Mouse (Mus musculus) MEL (cell line): ENCODE measurements around the gene Tollip. TPM values are rescaled to one million over a fixed set of nuclear protein-coding genes. Genes with fewer than 3 reads are reported as not detected.

Source experiments
- DNase-seq: peaks from one replicate; pipeline ENCODE4 v3.0.0; 2011; ENCODE audit warnings: low read depth, low spot score
- H3K27ac ChIP-seq: 2 replicates; pipeline ENCODE4 v1.5.1; 2012; ENCODE audit warnings: low read depth, mild to moderate bottlenecking, control low read depth, low read length, moderate library complexity; ENCODE audit not compliant: control insufficient read depth
- H3K27me3 ChIP-seq, 2 experiments: fragments of 150-350 bp in 1 of 2; sonication (generic) in 1 of 2; 2 replicates each; pipeline ENCODE4 v1.6.1; 2012; ENCODE audit warnings: low read length in 2 of 2, mild to moderate bottlenecking in 2 of 2, improper control_type of control experiment in 1 of 2, moderate library complexity in 1 of 2; ENCODE audit not compliant: insufficient read depth in 2 of 2, control insufficient read depth in 1 of 2
- H3K36me3 ChIP-seq, 2 experiments: 2 replicates each; pipeline ENCODE4 v1.6.1; 2012 to 2014; ENCODE audit warnings: low read length in 2 of 2, improper control_type of control experiment in 1 of 2, inconsistent platforms in 1 of 2, mild to moderate bottlenecking in 1 of 2; ENCODE audit not compliant: insufficient read depth in 2 of 2, control insufficient read depth in 1 of 2
- H3K4me1 ChIP-seq, 2 experiments: fragments of 150-350 bp in 1 of 2; sonication (generic) in 1 of 2; 2 replicates each; pipeline ENCODE4 v1.6.1; 2012; ENCODE audit warnings: low read length in 2 of 2, improper control_type of control experiment in 1 of 2, mild to moderate bottlenecking in 1 of 2; ENCODE audit not compliant: insufficient read depth in 2 of 2, control insufficient read depth in 1 of 2
- H3K4me3 ChIP-seq, 2 experiments: fragments of 150-350 bp in 1 of 2; sonication (generic) in 1 of 2; 2 replicates each; pipeline ENCODE4 v1.5.1; 2012; ENCODE audit warnings: low read depth in 2 of 2, low read length in 2 of 2, mild to moderate bottlenecking in 2 of 2, moderate library complexity in 2 of 2, control low read depth in 1 of 2, improper control_type of control experiment in 1 of 2; ENCODE audit not compliant: control insufficient read depth in 1 of 2, insufficient read depth in 1 of 2
- H3K79me2 ChIP-seq: 2 replicates; pipeline ENCODE4 v1.6.1; 2012; ENCODE audit warnings: mild to moderate bottlenecking, low read length, moderate library complexity; ENCODE audit not compliant: control insufficient read depth, poor library complexity, insufficient read depth
- H3K9ac ChIP-seq: 2 replicates; pipeline ENCODE4 v1.6.1; 2012; ENCODE audit warnings: low read depth, mild to moderate bottlenecking, control low read depth, low read length, moderate library complexity; ENCODE audit not compliant: control insufficient read depth, poor library complexity, severe bottlenecking
- H3K9me3 ChIP-seq: fragments of 150-350 bp; sonication (generic); replicated peaks from 2 replicates; pipeline ENCODE4 v1.6.1; 2012; ENCODE audit warnings: mild to moderate bottlenecking, low read length, improper control_type of control experiment, moderate library complexity; ENCODE audit not compliant: insufficient read depth
- ELF1 ChIP-seq: IDR thresholded peaks from 2 replicates; pipeline ENCODE4 v1.6.1; 2014; ENCODE audit warnings: low read depth, mild to moderate bottlenecking, inconsistent platforms, low read length, improper control_type of control experiment, moderate library complexity
- ETS1 ChIP-seq: IDR thresholded peaks from 2 replicates; pipeline ENCODE4 v1.6.1; 2012; ENCODE audit warnings: low read depth, mild to moderate bottlenecking, inconsistent platforms, low read length, improper control_type of control experiment, moderate library complexity
- GABPA ChIP-seq: IDR thresholded peaks from 2 replicates; pipeline ENCODE4 v1.6.1; 2012; ENCODE audit warnings: low read depth, mild to moderate bottlenecking, inconsistent platforms, low read length, improper control_type of control experiment, moderate library complexity
- HCFC1 ChIP-seq: IDR thresholded peaks from 2 replicates; pipeline ENCODE4 v1.6.1; 2012; ENCODE audit warnings: low read depth, mild to moderate bottlenecking, inconsistent platforms, low read length, improper control_type of control experiment, moderate library complexity
- MAFK ChIP-seq: IDR thresholded peaks from 2 replicates; pipeline ENCODE4 v1.6.1; 2011; ENCODE audit warnings: low read depth, mild to moderate bottlenecking, low read length, improper control_type of control experiment, borderline replicate concordance
- MAZ ChIP-seq: IDR thresholded peaks from 2 replicates; pipeline ENCODE4 v1.6.1; 2012; ENCODE audit warnings: low read depth, mild to moderate bottlenecking, inconsistent platforms, low read length, improper control_type of control experiment
- MEF2A ChIP-seq: IDR thresholded peaks from 2 replicates; pipeline ENCODE4 v1.6.1; 2014; ENCODE audit warnings: low read depth, mild to moderate bottlenecking, inconsistent platforms, low read length, improper control_type of control experiment; ENCODE audit not compliant: poor library complexity, insufficient replicate concordance, severe bottlenecking; ENCODE audit errors: extremely low read depth
- MXI1 ChIP-seq: IDR thresholded peaks from 2 replicates; pipeline ENCODE4 v1.6.1; 2011; ENCODE audit warnings: mild to moderate bottlenecking, low read depth, low read length, improper control_type of control experiment
- MYB ChIP-seq: IDR thresholded peaks from 2 replicates; pipeline ENCODE4 v1.6.1; 2011; ENCODE audit warnings: mild to moderate bottlenecking, low read depth, low read length, improper control_type of control experiment
- MYC ChIP-seq: IDR thresholded peaks from 2 replicates; pipeline ENCODE4 v1.6.1; 2011; ENCODE audit warnings: low read depth, mild to moderate bottlenecking, low read length, improper control_type of control experiment, moderate library complexity
- NELFE ChIP-seq: IDR thresholded peaks from 2 replicates; pipeline ENCODE4 v1.6.1; 2011; ENCODE audit warnings: low read depth, low read length, improper control_type of control experiment
- NRF1 ChIP-seq: IDR thresholded peaks from 2 replicates; pipeline ENCODE4 v1.6.1; 2014; ENCODE audit warnings: low read depth, mild to moderate bottlenecking, inconsistent platforms, low read length, improper control_type of control experiment, moderate library complexity; ENCODE audit not compliant: poor library complexity, insufficient read depth, severe bottlenecking
- POLR2A ChIP-seq, 2 experiments: IDR thresholded peaks; 2 replicates each; pipeline ENCODE4 v1.6.1; 2011 to 2012; ENCODE audit warnings: low read length in 2 of 2, mild to moderate bottlenecking in 2 of 2, control low read depth in 1 of 2, improper control_type of control experiment in 1 of 2, low read depth in 1 of 2, moderate library complexity in 1 of 2; ENCODE audit not compliant: control insufficient read depth in 1 of 2, insufficient read depth in 1 of 2, poor library complexity in 1 of 2
- RCOR1 ChIP-seq: IDR thresholded peaks from 2 replicates; pipeline ENCODE4 v1.6.1; 2012; ENCODE audit warnings: low read depth, mild to moderate bottlenecking, inconsistent platforms, low read length, improper control_type of control experiment
- SIN3A ChIP-seq: IDR thresholded peaks from 2 replicates; pipeline ENCODE4 v1.6.1; 2012; ENCODE audit warnings: low read length, improper control_type of control experiment, inconsistent platforms
- SMC3 ChIP-seq: IDR thresholded peaks from 2 replicates; pipeline ENCODE4 v1.6.1; 2011; ENCODE audit warnings: low read depth, low read length, improper control_type of control experiment
- TAL1 ChIP-seq: IDR thresholded peaks from 2 replicates; pipeline ENCODE4 v1.6.1; 2012; ENCODE audit warnings: mild to moderate bottlenecking, inconsistent platforms, low read length, moderate library complexity, mixed read lengths
- TBP ChIP-seq: IDR thresholded peaks from 2 replicates; pipeline ENCODE4 v1.8.0; 2011; ENCODE audit warnings: low read depth, low read length, improper control_type of control experiment
- UBTF ChIP-seq: IDR thresholded peaks from 2 replicates; pipeline ENCODE4 v1.6.1; 2012; ENCODE audit warnings: low read depth, mild to moderate bottlenecking, inconsistent platforms, low read length, improper control_type of control experiment, moderate library complexity, borderline replicate concordance; ENCODE audit not compliant: insufficient read depth
- USF1 ChIP-seq: IDR thresholded peaks from 2 replicates; pipeline ENCODE4 v1.6.1; 2014; ENCODE audit warnings: low read depth, mild to moderate bottlenecking, inconsistent platforms, low read length, improper control_type of control experiment, moderate library complexity
- USF2 ChIP-seq, 2 experiments: IDR thresholded peaks; 2 replicates each; pipeline ENCODE4 v1.6.1; 2011 to 2012; ENCODE audit warnings: improper control_type of control experiment in 2 of 2, low read length in 2 of 2, borderline replicate concordance in 1 of 2, inconsistent platforms in 1 of 2, low read depth in 1 of 2, mild to moderate bottlenecking in 1 of 2; ENCODE audit not compliant: insufficient read depth in 1 of 2
- ZC3H11A ChIP-seq: IDR thresholded peaks from 2 replicates; pipeline ENCODE4 v1.6.1; 2012; ENCODE audit warnings: low read depth, mild to moderate bottlenecking, inconsistent platforms, low read length, improper control_type of control experiment
- ZMIZ1 ChIP-seq: IDR thresholded peaks from 2 replicates; pipeline ENCODE4 v1.6.1; 2012; ENCODE audit warnings: low read depth, mild to moderate bottlenecking, inconsistent platforms, low read length, improper control_type of control experiment, moderate library complexity
- polyA plus RNA-seq, 2 experiments: library from polyadenylated mRNA; stranded (reverse) in 1 of 2; unstranded in 1 of 2; fragments of >175 nt in 1 of 2; fragments of >200 nt in 1 of 2; gene quantifications; 2 replicates each; pipeline versions ENCODE4 v1.2.1 to v1.2.4; 2012; ENCODE audit warnings: low replicate concordance in 2 of 2, low read depth in 1 of 2; ENCODE audit not compliant: insufficient read length in 2 of 2, insufficient read depth in 1 of 2, missing spikeins in 1 of 2
- total RNA-seq: library from RNA; depleted of rRNA; stranded (reverse); fragments of 300-350 nt; gene quantifications from 2 replicates; pipeline ENCODE4 v1.2.3, GENCODE M21; 2012

Gene Tollip
- total and polyA plus RNA-seq, 3 experiments: 35.6 to 63.8 (median 53.4) TPM

DNA sequence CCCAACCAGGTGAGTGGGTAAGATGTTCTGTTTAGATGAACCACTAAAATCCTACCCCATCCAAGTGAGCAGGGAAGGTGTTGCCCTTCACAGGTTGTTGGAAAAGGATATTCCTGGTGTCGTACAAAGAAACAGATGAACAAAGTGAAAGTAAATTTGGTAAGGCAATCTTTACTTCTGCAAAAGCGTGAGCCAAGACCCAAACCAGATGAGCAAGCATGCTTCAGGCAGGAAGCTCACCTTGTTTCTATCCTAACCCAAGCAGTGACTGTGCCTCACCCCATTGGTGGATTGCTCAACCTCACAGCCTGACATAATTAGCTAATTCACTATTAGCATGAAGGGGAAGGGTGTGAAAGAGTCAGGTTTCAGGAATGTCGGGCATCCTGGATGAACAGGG, 7.0 kb downstream of the Tollip start:
- Histone ChIP-seq H3K27ac (no peak overlapping the region), H3K79me2 (no peaks in the 10 kb centered on the region), H3K4me3 (no peak overlapping the region), H3K4me1 (peaks cover 2% of the 10 kb centered on the region in 2 experiments; a peak in 3 of 4 replicates), H3K9me3 (no peaks in the 10 kb centered on the region), H3K27me3 (peaks cover 8 to 18% of the 10 kb centered on the region in 2 experiments), H3K36me3 (peaks cover 0 to 11% of the 10 kb centered on the region in 2 experiments; a peak in 2 of 4 replicates), H3K9ac (no peak overlapping the region)
- peak; percentile 23 for DNase-seq
- TF ChIP-seq HCFC1 (no peak), MYC (no peak), POLR2A (IDR thresholded peaks at IDR 0.05; ENCODE audit: control insufficient read depth in 1 of 2, insufficient read depth in 1 of 2, low read depth in 1 of 2, low read length in 2 of 2, poor library complexity in 1 of 2) (no peak), ELF1 (no peak), MXI1 (no peak), NELFE (no peak), TAL1 (no peak), TBP (no peak), RCOR1 (no peak), USF1 (no peak), GABPA (no peak), MAZ (no peak), UBTF (no peak)

DNA sequence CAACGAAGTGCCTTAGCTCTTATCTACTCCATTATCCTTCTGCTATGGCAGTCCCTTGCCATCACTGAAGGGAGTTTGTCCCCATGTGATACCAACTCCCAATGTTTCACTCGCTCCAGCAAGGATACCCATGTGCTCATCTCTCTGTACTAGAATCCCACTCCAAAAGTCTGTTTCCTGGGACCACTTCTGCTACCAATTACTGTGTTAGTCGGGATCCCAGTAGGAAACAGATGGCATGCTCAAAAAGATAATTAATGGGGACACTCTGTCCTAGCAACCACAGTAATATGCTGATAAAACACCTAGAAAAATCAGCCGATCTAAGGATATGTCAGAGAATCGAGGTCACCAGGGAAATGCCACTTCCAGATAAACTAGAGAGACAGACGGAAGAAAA, 9.7 kb downstream of the Tollip start:
- Histone ChIP-seq H3K9ac (no peak overlapping the region), H3K9me3 (no peaks in the 10 kb centered on the region), H3K36me3 (peaks cover 0 to 11% of the 10 kb centered on the region in 2 experiments; a peak in 2 of 4 replicates), H3K27ac (no peak overlapping the region), H3K4me3 (no peak overlapping the region), H3K79me2 (no peaks in the 10 kb centered on the region), H3K27me3 (peaks cover 6 to 7% of the 10 kb centered on the region in 2 experiments; a peak in 3 of 4 replicates), H3K4me1 (peaks cover 2% of the 10 kb centered on the region in 2 experiments; a peak in 3 of 4 replicates)
- TF ChIP-seq POLR2A (IDR thresholded peaks at IDR 0.05; ENCODE audit: control insufficient read depth in 1 of 2, insufficient read depth in 1 of 2, low read depth in 1 of 2, low read length in 2 of 2, poor library complexity in 1 of 2): no peak
- TF ChIP-seq UBTF: no peak
- TF ChIP-seq MAFK: no peak
- TF ChIP-seq ETS1: peak; percentile 30; the same call in 1 of the 2 replicates
- no peak for DNase-seq

DNA sequence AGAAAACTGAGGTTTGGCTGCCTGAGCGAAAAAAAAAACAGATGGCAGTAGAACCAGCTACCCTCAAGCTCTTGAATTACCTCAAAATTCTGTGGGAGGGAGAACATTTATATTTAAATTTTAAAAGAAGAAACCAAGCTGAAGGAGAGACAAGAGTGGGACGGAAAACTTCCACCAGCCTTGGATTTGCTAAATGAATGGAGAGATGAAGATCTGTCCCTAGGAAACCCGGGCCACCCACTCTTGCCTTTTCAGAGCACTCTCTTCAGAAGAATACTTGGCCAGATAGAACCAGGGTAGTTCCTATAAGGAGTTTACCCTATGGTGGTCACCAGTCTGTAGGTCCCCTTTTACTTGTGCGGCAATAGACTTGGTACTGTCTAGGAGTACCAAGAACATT, 15.5 kb downstream of the Tollip start:
- Histone ChIP-seq H3K4me1 (peaks cover 8 to 26% of the 10 kb centered on the region in 2 experiments), H3K79me2 (peaks cover 36% of the 10 kb centered on the region), H3K9ac (peak overlapping the region; percentile 68), H3K4me3 (peak overlapping the region; percentile 39 to 46), H3K36me3 (peaks cover 0 to 24% of the 10 kb centered on the region in 2 experiments; a peak in 3 of 4 replicates)
- TF ChIP-seq NELFE (no peak), TAL1 (no peak), MXI1 (no peak), SMC3 (no peak), ZMIZ1 (no peak), MEF2A (no peak), GABPA (no peak), MYB (no peak), RCOR1 (no peak), UBTF (no peak), USF2 (IDR thresholded peaks at IDR 0.05; ENCODE audit: borderline replicate concordance in 1 of 2, insufficient read depth in 1 of 2, low read depth in 1 of 2, low read length in 2 of 2) (no peak), NRF1 (no peak), ELF1 (no peak), ZC3H11A (no peak), MAFK (no peak), SIN3A (no peak)
- TF ChIP-seq, all 39 proteins: peak for 0
- Histone ChIP-seq H3K9me3 (no peaks in the 10 kb centered on the region), H3K27me3 (no peaks in the 10 kb centered on the region), H3K27ac (peak overlapping the region; percentile 53)
- no peak for DNase-seq
